Mouse (Mus musculus) brown adipose tissue, adult 24 weeks (tissue): ENCODE results near the gene Gm9922. TPM values are rescaled to one million over a fixed set of nuclear protein-coding genes. Genes with fewer than 3 reads are reported as not detected.
A peak's percentile ranks its signal among the peaks of the same experiment; 100 is the strongest.

Experiments
- H3K27ac ChIP-seq: fragments of 200-500 bp; replicated peaks from 2 replicates; pipeline ENCODE4 v1.5.1; 2012; ENCODE audit warnings: low read depth, mild to moderate bottlenecking, low read length
- H3K4me1 ChIP-seq: fragments of 200-500 bp; 2 replicates; pipeline ENCODE4 v1.6.1; 2012; ENCODE audit warnings: low read length, mixed read lengths; ENCODE audit not compliant: control insufficient read depth, insufficient read depth, insufficient read length
- H3K4me3 ChIP-seq: fragments of 200-500 bp; 2 replicates; pipeline ENCODE4 v1.5.1; 2012; ENCODE audit warnings: low read depth, mild to moderate bottlenecking, low read length, moderate library complexity; ENCODE audit not compliant: insufficient read depth
- polyA plus RNA-seq: library from polyadenylated mRNA; stranded (reverse); fragments of >200 nt; gene quantifications from 2 replicates; pipeline ENCODE4 v1.2.4, GENCODE M21; 2012; ENCODE audit not compliant: missing spikeins, insufficient read depth, insufficient read length

Gm9922 gene
- polyA plus RNA-seq, 1 experiment = 5.8 TPM

GRCm38 (mm10) chr14:101733542-101734303, 4.1 kb upstream of the Gm9922 start:
- H3K4me1 ChIP-seq = peaks cover 2% of the 10 kb centered on the region; the same call in 1 of the 2 replicates
- no peak overlapping the region for H3K27ac ChIP-seq
- H3K4me3 ChIP-seq = no peak overlapping the region

GRCm38 (mm10) chr14:101729972-101730692, 518 bp upstream of the Gm9922 start:
- peak overlapping the region; percentile 41; the same call in 1 of the 2 replicates for H3K27ac ChIP-seq
- 0 out of 2 replicates have a peak, but pooled peaks cover 2% of the 10 kb centered on the region for H3K4me1 ChIP-seq
- H3K4me3 ChIP-seq = peak overlapping the region; percentile 88

- no peak overlapping the region for H3K4me3 ChIP-seq
- no peaks in the 10 kb centered on the region for H3K4me1 ChIP-seq
- no peak overlapping the region for H3K27ac ChIP-seq
Measured at GRCm38 (mm10) chr14:101714414-101714813, 15.2 kb downstream of the Gm9922 start.

- H3K27ac ChIP-seq = no peak overlapping the region
- H3K4me3 ChIP-seq = no peak overlapping the region
- H3K4me1 ChIP-seq = no peaks in the 10 kb centered on the region
Measured at GRCm38 (mm10) chr14:101707088-101707487, 22.5 kb downstream of the Gm9922 start.

GRCm38 (mm10) chr14:101704479-101704878, 25.1 kb downstream of the Gm9922 start:
- no peaks in the 10 kb centered on the region for H3K4me1 ChIP-seq
- no peak overlapping the region for H3K4me3 ChIP-seq
- no peak overlapping the region for H3K27ac ChIP-seq

GRCm38 (mm10) chr14:101688406-101688805, 41.2 kb downstream of the Gm9922 start:
- Histone ChIP-seq H3K4me3 (no peak overlapping the region), H3K27ac (no peak overlapping the region), H3K4me1 (no peaks in the 10 kb centered on the region)

GRCm38 (mm10) chr14:101687696-101688095, 41.9 kb downstream of the Gm9922 start:
- peak overlapping the region; percentile 24 for H3K27ac ChIP-seq
- no peaks in the 10 kb centered on the region for H3K4me1 ChIP-seq
- no peak overlapping the region for H3K4me3 ChIP-seq

Other genes starting within 250 kb of the Gm9922 start
- gene Tbc1d4, start 120.6 kb downstream of the Gm9922 start, polyA plus RNA-seq = 25.0 and 28.3 TPM in 2 replicates
- 123 and 160 TPM in 2 replicates for gene Commd6, start 89.1 kb downstream of the Gm9922 start, polyA plus RNA-seq
- gene Uchl3, start 75.8 kb downstream of the Gm9922 start, polyA plus RNA-seq = 67.9 and 83.8 TPM in 2 replicates
- 6.6 and 17.4 TPM in 2 replicates for gene Lmo7, start 143 bp upstream of the Gm9922 start, polyA plus RNA-seq